Mouse (Mus musculus): Measurements from ENCODE around the gene Selenon.

Selenon gene

GRCm38 (mm10) chr4:134546814-134547705 is 4.9 kb downstream of the Selenon start:
- peak; percentile 59 for DNase-seq (ENCODE audit: low spot score)

GRCm38 (mm10) chr4:134543261-134543660 is 8.7 kb downstream of the Selenon start:
- peak; percentile 91 for DNase-seq (ENCODE audit: low spot score)

- no peak for DNase-seq (ENCODE audit: low spot score)
Observed at GRCm38 (mm10) chr4:134542726-134543125, 9.2 kb downstream of the Selenon start.

GRCm38 (mm10) chr4:134538997-134539580 is 12.9 kb downstream of the Selenon start:
- DNase-seq (ENCODE audit: low spot score), result no peak

GRCm38 (mm10) chr4:134535787-134536151 is 16.2 kb downstream of the Selenon start:
- no peak for DNase-seq (ENCODE audit: low spot score)

- peak; percentile 99 for DNase-seq (ENCODE audit: low spot score)
Observed at GRCm38 (mm10) chr4:134534932-134535786, 16.8 kb downstream of the Selenon start, which contains the start of gene Mtfr1l. TSS of gene Mtfr1l (minus strand) at chr4:134535387.

- DNase-seq (ENCODE audit: low spot score), result peak; percentile 81
Observed at GRCm38 (mm10) chr4:134534124-134534886, 17.7 kb downstream of the Selenon start.

GRCm38 (mm10) chr4:134533421-134533820 is 18.5 kb downstream of the Selenon start:
- DNase-seq (ENCODE audit: low spot score), result no peak

- peak; percentile 73 for DNase-seq (ENCODE audit: low spot score)
Observed at GRCm38 (mm10) chr4:134532928-134533327, 19.0 kb downstream of the Selenon start.

GRCm38 (mm10) chr4:134526220-134526619 is 25.7 kb downstream of the Selenon start:
- no peak for DNase-seq (ENCODE audit: low spot score)

GRCm38 (mm10) chr4:134525806-134526205 is 26.2 kb downstream of the Selenon start:
- DNase-seq (ENCODE audit: low spot score), result no peak

GRCm38 (mm10) chr4:134523447-134523846 is 28.5 kb downstream of the Selenon start:
- DNase-seq (ENCODE audit: low spot score), result no peak

GRCm38 (mm10) chr4:134519281-134519680 is 32.7 kb downstream of the Selenon start:
- no peak for DNase-seq (ENCODE audit: low spot score)

GRCm38 (mm10) chr4:134518541-134518940 is 33.4 kb downstream of the Selenon start:
- DNase-seq (ENCODE audit: low spot score), result no peak

- no peak for DNase-seq (ENCODE audit: low spot score)
Observed at GRCm38 (mm10) chr4:134517719-134518118, 34.2 kb downstream of the Selenon start.

- DNase-seq (ENCODE audit: low spot score), result no peak
Observed at GRCm38 (mm10) chr4:134516981-134517380, 35.0 kb downstream of the Selenon start.

GRCm38 (mm10) chr4:134515614-134516013 is 36.4 kb downstream of the Selenon start:
- DNase-seq (ENCODE audit: low spot score), result peak; percentile 72

GRCm38 (mm10) chr4:134514309-134514930 is 37.5 kb downstream of the Selenon start:
- DNase-seq (ENCODE audit: low spot score), result peak; percentile 57

- peak; percentile 78 for DNase-seq (ENCODE audit: low spot score)
Observed at GRCm38 (mm10) chr4:134512798-134513197, 39.2 kb downstream of the Selenon start.

GRCm38 (mm10) chr4:134511730-134512129 is 40.2 kb downstream of the Selenon start:
- DNase-seq (ENCODE audit: low spot score), result no peak

- DNase-seq (ENCODE audit: low spot score), result peak; percentile 88
Observed at GRCm38 (mm10) chr4:134510845-134511411, 41.0 kb downstream of the Selenon start, which contains the start of gene Aunip. TSS of gene Aunip (plus strand) at chr4:134510999.
